Mouse (Mus musculus): ENCODE data around the gene Smad1. TPM values are rescaled to one million over a fixed set of nuclear protein-coding genes. Genes with fewer than 3 reads are reported as not detected.

Smad1 gene
- total and polyA plus RNA-seq, 2 experiments from 2014 or later = 14.0 to 22.8 TPM

DNA sequence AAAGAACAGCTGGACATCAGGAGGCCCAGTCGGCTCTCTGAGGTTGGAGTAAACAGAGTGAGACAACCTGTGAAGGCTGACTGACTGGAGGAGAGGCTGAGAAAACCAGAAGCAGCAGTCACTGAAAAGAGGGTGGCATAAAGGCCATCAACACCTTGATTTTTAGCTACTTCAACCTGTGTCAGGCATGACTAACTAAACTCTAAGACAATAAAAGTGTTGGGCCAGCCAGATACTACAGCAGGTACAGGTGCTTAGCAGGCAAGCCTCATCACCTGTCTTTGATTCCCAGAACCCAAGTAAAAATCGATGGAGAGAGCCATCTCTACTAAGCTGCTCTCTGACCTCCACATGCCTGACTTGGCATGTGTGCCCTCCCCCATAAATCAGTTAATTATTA is 110.6 kb downstream of the Smad1 start:
- no peak for DNase-seq (ENCODE audit: low spot score)
- H3K4me1 ChIP-seq (ENCODE audit: control insufficient read depth, insufficient read depth) = peaks cover 8% of the 10 kb centered on the region
- no peak overlapping the region for H3K4me2 ChIP-seq (ENCODE audit: low read depth, low read length)
- no peak for ATAC-seq (ENCODE audit: insufficient read depth, low read depth)
- H3K9me3 ChIP-seq (replicated peaks; ENCODE audit: control insufficient read depth, low read length) = no peaks in the 10 kb centered on the region
- no peaks in the 10 kb centered on the region for H3K27me3 ChIP-seq (ENCODE audit: control insufficient read depth, insufficient read depth, low read length)
- no peak overlapping the region for H3K27ac ChIP-seq (ENCODE audit: low read depth)
- H3K9ac ChIP-seq (replicated peaks; ENCODE audit: low read depth, low read length) = no peak overlapping the region
- H3K36me3 ChIP-seq (replicated peaks; ENCODE audit: control insufficient read depth, insufficient read depth, low read length) = no peaks in the 10 kb centered on the region; the same call in 1 of the 2 replicates
- TF ChIP-seq EP300 (IDR thresholded peaks at IDR 0.05; ENCODE audit: low read depth) (no peak), CTCF (IDR thresholded peaks at IDR 0.05; ENCODE audit: low read depth) (no peak)
- no peak overlapping the region for H3K4me3 ChIP-seq (ENCODE audit: low read depth, low read length)
- 72% methylated on average over 2 of the region's 2 CpGs for WGBS

Other genes starting within 250 kb of the Smad1 start
- not detected in 2 replicates for gene 1700011L22Rik, start 150.9 kb downstream of the Smad1 start, total RNA-seq (2014; rRNA removed; ENCODE audit: low replicate concordance)
- 0.12 TPM in 1 of 2 replicates, not detected in the other for gene 1700011L22Rik, start 150.9 kb downstream of the Smad1 start, polyA plus RNA-seq (2015; fragmentation: Nextera tagmentation; extraction: Ambion mirVana)
- 9.6 and 11.3 TPM in 2 replicates for gene Mmaa, start 104.6 kb downstream of the Smad1 start, total RNA-seq (2014; rRNA removed; ENCODE audit: low replicate concordance)
- gene Mmaa, start 104.6 kb downstream of the Smad1 start, polyA plus RNA-seq (2015; fragmentation: Nextera tagmentation; extraction: Ambion mirVana) = 14.0 and 18.3 TPM in 2 replicates
- 30.3 and 32.7 TPM in 2 replicates for gene Otud4, start 240.1 kb upstream of the Smad1 start, total RNA-seq (2014; rRNA removed; ENCODE audit: low replicate concordance)
- 8.4 and 8.8 TPM in 2 replicates for gene Otud4, start 240.1 kb upstream of the Smad1 start, polyA plus RNA-seq (2015; fragmentation: Nextera tagmentation; extraction: Ambion mirVana)